Mouse (Mus musculus): Measurements from ENCODE around the gene Ccdc134.

DNA sequence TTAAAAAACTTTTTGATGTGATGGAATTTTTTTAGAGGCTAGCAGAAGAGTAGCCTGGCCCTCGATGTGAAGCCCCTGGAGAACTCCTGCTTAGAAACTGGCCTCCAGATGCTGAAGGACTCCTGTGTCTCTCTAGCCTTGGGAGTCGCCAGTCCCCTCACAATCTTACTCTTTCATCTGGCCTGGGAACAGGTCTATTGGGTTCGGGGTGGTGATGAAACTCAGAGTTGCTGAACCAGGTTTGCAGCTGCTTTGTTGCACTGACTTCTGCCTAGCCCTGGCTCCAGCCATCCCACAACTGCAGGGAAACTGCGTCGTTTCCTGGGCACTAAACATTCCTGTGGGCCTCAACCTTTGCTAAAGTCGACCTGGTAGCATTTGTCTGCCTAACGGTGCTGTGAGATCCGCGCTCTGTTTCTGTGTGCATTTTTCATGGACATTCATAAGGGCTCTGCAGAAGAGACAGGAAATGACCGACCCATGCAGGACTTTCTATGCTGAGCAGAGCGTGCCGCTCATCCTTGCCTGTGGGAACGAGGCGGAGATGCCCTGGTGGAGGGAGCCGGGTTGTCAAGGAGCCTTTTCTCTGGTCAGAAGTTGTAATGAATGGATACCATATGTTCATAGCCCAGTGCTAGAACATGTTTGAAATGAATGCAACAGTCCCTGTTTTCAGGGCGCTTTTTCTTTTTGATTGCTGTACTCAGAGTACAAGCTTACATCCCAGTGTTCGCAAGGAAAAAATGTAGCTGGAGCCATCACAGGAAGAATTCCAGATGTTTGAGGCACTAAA is 30.7 kb downstream of the Ccdc134 start:
- TF ChIP-seq CTCF (IDR thresholded peaks at IDR 0.05; ENCODE audit: extremely low read depth, insufficient read depth, low read length) (no peak), POLR2A (IDR thresholded peaks at IDR 0.05; ENCODE audit: extremely low read depth, insufficient read depth, low read length) (no peak)

Measured in cortical plate, adult 2 months (tissue).